Mouse (Mus musculus): ENCODE results near the gene Gm17019.
"Not testable (repeated sequence)": the region's sequence is repeated elsewhere in the genome, so short reads cannot be mapped to it uniquely, and the experiment has no call there.

The Gm17019 gene

DNA sequence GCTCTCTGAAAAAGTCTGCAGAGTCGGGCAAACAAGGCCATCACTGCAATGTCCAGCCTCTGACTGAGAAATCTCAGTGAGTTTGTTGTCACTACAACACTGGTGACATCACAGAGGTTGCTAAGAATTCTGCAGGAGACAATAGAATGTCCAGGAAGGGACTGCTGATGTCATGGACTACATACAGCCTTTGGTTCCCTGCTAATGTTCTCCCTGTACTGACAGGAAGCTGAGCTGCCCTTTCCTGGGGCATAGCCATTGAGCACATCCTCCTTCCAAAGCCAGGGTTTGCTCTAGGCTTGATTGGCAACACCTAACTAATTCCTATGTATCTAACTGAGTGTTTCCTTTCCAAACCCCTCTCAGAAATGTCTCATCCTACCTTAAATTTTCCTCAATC lies at the start of gene Gm17019:
Gene Gm17019, minus strand, starts transcription at position 101 of the 400 bp plus-strand sequence.
- in situ Hi-C loops (cut with MboI, MseI): loop anchor here (5.0 kb wide), 1 partner anchor 56 kb away; the partner anchor contains the start of gene Gm10354

- in situ Hi-C loops (cut with MboI, MseI): not testable (repeated sequence)
Measured at GRCm38 (mm10) chr5:15062385-15062715, 29.6 kb upstream of the Gm17019 start.

DNA sequence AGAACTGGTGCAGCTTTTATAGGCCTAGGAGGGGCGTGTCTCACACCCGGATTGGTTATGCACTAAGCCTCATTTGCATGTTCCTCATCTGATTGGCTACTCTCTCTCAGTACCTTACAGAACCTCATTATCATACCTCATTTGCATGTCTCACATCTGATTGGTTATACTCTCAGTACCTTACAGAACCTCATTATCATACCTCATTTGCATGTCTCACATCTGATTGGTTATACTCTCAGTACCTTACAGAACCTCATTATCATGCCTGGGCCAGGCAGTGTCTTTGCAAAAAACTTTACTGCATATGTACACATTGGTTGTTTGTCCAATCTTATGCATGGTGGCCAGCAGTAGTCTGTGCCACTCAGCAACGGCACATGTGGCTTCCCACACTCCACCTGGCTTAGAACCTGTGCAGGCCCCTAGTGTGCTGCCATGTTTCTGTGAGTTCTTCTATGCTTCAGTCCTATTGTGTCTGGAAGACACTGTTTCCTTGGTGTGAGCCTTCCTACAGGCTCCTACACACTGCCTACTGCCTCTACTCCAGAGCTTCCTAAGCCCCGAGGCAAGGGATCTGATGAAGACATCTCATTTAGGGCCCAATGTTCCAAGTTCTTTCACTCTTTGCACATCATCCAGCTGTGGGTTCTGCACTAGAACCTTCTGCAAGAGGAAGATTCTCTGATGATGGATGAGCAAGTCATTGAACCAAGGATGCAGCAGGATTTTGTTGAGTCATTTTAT lies 29.0 kb upstream of the Gm17019 start:
- in situ Hi-C loops (cut with MboI, MseI): not testable (repeated sequence)

DNA sequence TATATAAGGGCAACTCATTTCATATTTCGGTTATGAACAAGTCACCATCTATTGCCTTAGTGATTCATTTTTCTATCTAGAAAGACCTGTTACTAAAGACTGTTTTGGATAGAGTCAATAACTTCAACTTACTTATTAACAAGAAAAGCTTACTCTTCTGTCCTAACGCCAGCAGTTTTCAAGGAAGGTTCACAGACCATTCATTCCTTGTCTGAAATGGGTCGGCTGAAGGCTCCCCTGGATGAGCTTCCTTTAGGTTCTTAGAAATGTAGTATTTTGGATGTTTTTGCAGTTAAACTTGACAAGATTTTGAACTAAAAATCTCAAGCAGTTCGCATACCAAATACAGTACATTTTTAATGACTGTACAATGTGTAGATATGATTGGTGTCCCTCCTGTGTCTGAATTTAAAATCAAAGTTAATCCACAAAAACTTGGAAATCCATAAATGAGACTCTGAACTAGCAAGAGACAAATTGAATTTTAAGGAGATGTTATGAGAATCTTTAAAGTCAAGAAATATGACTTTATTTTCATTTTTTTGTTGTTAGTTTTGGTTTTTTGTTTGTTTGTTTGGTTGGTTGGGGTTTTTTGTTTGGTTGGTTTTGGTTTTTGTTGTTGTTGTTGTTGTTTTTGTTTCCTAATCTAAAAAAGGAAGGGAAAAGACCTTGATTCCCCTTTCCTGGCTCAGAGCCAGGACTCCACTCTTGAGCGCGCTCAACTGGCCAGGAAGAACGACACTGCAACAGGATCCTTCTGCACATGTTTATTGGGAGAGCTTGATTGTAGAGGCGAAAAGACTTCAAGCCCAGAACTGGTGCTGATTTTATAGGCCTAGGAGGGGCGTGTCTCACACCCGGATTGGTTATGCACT lies 21.6 kb upstream of the Gm17019 start:
- in situ Hi-C loops (cut with MboI, MseI): loop anchor here (10.0 kb wide), 2 partner anchors 60 to 620 kb away; no protein-coding TSS in a partner anchor

GRCm38 (mm10) chr5:15053606-15053962 lies 20.8 kb upstream of the Gm17019 start:
- in situ Hi-C loops (cut with MboI, MseI): loop anchor here (10.0 kb wide), 2 partner anchors 59 to 621 kb away; no protein-coding TSS in a partner anchor

GRCm38 (mm10) chr5:15052945-15053605 lies 20.3 kb upstream of the Gm17019 start:
- in situ Hi-C loops (cut with MboI, MseI): loop anchor here (10.0 kb wide), 2 partner anchors 58 to 622 kb away; no protein-coding TSS in a partner anchor

- in situ Hi-C loops (cut with MboI, MseI): loop anchor here (10.0 kb wide), 2 partner anchors 56 to 624 kb away; no protein-coding TSS in a partner anchor
Measured at GRCm38 (mm10) chr5:15050807-15051206, 18.0 kb upstream of the Gm17019 start.

DNA sequence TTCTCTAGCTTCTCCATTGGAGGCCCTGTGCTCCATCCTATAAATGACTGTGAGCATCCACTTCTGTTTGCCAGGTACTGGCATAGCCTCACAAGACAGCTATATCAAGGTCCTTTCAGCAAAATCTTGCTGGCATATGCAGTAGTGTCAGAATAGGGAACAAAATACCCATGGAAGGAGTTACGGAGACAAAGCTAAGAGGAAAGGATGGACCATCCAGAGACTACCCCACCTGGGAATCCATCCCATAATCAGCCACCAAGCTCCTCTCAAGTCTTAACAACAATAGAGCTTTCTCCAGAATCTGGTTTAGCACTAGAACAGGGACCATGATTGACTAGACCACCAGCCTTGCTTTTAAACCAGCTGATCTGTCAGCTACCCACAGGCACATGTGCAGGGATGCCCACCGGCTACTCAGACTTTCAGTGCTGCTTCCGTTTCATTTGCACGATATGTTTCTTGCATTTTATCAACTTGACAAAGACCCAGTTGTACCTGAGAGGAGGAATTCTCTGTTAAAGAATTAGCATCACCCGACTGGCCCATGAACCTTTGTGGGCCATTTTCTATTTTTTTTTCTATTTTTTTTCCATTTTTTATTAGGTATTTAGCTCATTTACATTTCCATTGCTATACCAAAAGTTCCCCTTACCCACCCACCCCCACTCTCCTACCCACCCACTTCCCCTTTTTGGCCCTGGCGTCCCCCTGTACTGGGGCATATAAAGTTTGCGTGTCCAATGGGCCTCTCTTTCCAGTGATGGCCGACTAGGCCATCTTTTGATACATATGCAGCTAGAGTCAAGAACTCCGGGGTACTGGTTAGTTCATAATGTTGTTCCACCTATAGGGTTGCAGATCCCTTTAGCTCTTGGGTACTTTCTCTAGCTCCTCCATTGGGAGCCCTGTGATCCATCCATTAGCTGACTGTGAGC lies 12.3 kb upstream of the Gm17019 start:
- in situ Hi-C loops (cut with MboI, MseI): loop anchor here (5.0 kb wide), 1 partner anchor 507 kb away; no protein-coding TSS in a partner anchor

DNA sequence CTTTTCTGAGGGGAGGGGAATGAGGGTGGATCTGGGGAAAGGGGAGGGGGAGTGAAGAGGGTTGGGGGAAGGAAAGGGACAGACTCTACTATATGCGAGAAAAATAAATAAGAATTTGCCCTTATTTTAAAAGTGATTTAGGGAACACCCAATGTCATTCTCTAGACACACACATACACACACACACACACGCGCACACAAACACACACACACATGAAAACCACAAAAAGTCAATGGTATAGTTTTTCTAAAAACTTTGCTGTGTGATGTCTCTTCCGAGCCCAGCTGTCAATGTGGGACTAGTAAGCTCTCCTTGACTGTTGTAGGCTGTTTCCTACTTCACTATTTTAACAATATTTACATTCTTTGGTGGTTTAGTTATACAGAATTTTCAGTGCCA lies 8.0 kb upstream of the Gm17019 start:
- in situ Hi-C loops (cut with MboI, MseI): loop anchor here (5.0 kb wide), 1 partner anchor 512 kb away; no protein-coding TSS in a partner anchor

GRCm38 (mm10) chr5:15039984-15040383 lies 7.2 kb upstream of the Gm17019 start:
- in situ Hi-C loops (cut with MboI, MseI): loop anchor here (5.0 kb wide), 1 partner anchor 512 kb away; no protein-coding TSS in a partner anchor

DNA sequence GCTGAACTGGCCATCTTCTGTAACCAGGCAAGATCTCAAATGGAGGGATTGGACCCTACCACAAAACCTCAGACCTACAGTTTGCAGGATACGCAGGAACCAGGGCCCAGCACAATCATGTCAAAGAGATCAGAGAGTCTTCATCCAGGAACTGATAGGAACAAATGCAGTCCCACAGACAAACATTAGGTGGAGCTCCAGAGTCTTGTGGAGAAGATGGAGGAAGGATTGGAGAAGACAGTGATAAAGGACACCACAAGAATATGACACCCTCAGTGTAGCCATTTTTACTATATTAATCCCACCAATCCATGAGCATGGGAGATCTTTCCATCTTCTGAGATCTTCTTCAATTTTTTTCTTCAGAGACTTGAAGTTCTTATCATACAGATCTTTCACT lies 8.5 kb downstream of the Gm17019 start:
- in situ Hi-C loops (cut with MboI, MseI): loop anchor here (5.0 kb wide), 1 partner anchor 448 kb away; no protein-coding TSS in a partner anchor

DNA sequence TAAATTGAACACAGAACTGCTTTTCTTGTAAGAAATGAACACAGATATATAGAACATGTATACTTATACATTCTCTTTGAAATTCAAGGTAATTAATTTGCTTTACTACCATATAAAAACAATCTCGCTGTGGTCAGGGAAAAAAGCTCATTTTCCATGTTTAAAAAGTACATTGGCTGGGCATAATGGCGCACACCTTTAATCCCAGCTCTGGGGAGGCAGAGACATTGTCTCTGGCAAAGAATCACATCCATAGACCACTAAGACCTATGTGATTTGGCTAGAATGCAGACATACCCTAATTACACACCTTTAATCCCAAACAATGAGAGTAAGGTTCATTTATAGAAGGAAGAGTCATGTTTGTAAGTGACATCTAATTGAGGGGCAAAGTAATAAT lies 12.7 kb downstream of the Gm17019 start:
- in situ Hi-C loops (cut with MboI, MseI): loop anchor here (5.0 kb wide), 1 partner anchor 452 kb away; no protein-coding TSS in a partner anchor

DNA sequence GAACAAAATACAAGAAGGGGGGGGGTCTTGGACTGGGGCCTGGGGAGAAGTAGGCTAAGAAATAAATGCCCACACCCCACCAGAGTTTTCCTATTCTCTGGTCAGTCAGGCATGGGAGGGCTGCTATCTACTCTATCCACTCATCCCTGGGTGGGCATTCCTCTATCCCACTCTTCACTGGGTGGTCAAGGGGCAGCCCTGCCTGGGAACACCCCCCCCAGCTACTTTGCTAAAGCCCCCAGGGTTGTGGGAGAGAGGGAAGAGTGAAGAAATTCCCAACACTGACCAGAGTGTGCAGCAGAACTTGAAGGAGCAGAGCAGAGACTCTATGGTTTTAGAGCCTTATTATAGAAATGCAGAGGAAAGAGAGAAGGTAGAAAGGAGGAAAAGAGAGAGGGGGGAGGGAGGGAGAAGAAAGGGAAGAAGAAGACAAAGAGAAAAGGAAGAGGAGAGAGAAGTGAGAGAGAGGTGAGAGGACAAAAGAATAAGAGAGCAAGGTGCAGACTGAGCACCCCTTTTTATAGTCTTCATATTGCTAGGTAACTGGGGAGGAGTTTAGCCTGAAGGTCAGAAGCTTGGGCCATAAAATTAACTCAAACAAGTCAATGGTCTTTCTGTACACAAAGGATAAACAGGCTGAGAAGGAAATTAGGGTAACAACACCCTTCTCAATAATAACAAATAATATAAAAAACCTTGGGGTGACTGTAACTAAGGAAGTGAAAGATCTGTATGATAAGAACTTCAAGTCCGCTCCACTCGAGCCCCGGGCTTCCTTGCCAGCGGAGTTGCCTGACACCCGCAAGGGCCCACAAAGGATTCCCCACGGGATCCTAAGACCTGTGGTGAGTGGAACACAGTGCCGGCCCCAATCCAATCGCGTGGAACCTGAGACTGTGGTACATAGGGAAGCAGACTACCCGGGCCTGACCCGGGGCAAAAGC lies 21.9 kb downstream of the Gm17019 start:
- in situ Hi-C loops (cut with MboI, MseI): loop anchor here (5.0 kb wide), 2 partner anchors 586 to 626 kb away; no protein-coding TSS in a partner anchor

- in situ Hi-C loops (cut with MboI, MseI): loop anchor here (5.0 kb wide), 1 partner anchor 55 kb away; no protein-coding TSS in a partner anchor
Measured at GRCm38 (mm10) chr5:15006907-15007306, 25.9 kb downstream of the Gm17019 start.

DNA sequence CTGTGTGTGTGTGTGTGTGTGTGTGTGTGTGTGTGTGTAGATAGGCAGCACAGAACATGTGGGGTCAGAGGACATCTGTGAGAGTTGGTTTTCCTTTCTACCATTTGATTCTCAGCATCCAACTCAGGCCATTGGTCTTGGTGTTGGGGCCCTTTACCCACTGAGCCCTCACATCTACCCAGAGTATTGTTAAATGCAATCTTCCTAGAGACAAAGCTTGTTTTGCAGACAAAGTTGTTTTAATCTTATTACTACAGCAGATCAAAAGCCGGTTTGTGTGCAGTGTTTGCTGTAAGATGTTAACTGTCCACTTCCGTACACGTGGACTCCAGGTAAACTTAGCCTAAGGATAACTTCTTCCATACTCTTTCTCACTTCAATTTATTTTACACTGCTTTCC lies 26.5 kb downstream of the Gm17019 start:
- in situ Hi-C loops (cut with MboI, MseI): loop anchor here (5.0 kb wide), 1 partner anchor 54 kb away; no protein-coding TSS in a partner anchor

- in situ Hi-C loops (cut with MboI, MseI): loop anchor here (5.0 kb wide), 1 partner anchor 53 kb away; no protein-coding TSS in a partner anchor
Measured at GRCm38 (mm10) chr5:15005584-15005983, 27.2 kb downstream of the Gm17019 start.

DNA sequence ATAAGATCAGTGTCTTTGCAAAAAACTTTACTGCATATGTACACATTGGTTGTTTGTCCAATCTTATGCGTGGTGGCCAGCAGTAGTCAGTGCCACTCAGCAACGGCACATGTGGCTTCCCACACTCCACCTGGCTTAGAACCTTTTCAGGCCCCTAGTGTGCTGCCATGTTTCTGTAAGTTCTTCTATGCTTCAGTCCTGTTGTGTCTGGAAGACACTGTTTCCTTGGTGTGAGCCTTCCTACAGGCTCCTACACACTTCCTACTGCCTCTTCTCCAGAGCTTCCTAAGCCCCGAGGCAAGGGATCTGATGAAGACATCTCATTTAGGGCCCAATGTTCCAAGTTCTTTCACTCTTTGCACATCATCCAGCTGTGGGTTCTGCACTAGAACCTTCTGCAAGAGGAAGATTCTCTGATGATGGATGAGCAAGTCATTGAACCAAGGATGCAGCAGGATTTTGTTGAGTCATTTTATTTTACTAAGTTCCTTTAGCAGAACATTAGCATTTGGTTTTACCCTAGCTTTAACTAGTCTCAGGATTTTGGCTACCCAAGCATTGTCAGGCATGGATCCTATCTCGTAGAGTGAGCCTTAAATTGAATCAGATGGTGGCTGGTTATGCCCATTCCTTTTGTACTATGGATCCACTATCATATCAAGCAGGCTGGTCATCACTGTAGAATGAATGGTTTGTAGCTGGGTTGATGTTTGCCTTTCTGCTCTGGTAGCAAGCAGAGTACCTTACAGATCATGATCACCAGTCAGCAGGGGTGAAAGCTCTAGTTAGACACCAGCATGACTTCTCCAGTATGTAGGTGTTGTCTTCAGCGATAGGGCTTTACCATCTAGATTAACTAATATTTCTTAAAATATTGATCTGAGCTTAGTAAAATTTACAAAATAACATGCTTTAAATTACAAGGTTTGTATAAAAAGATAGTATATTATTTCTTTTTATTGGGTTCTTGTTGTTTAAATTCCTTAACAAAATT lies 27.9 kb downstream of the Gm17019 start:
- in situ Hi-C loops (cut with MboI, MseI): loop anchor here (5.0 kb wide), 1 partner anchor 53 kb away; no protein-coding TSS in a partner anchor

GRCm38 (mm10) chr5:14998077-14998476 lies 34.7 kb downstream of the Gm17019 start:
- in situ Hi-C loops (cut with MboI, MseI): loop anchor here (5.0 to 10.0 kb wide), 2 partner anchors 57 to 679 kb away; no protein-coding TSS in a partner anchor
